Mouse (Mus musculus) E14TG2a.4 (cell line): ENCODE results near the gene Ano6.

Experiments
- CTCF ChIP-seq: conservative IDR thresholded peaks from 2 replicates; pipeline ENCODE4 v1.5.1; 2014; ENCODE audit warnings: low read length
- POU5F1 ChIP-seq: IDR thresholded peaks from 2 replicates; pipeline ENCODE4 v1.6.1; 2014; ENCODE audit warnings: low read length, borderline replicate concordance

- TF ChIP-seq CTCF: no peak
- no peak for TF ChIP-seq POU5F1
These were observed 171.9 kb downstream of the Ano6 start for GRCm38 (mm10) chr15:95962411-95963123.
